ENCODE assay signal across 20 mouse cellular contexts in genomic region chr1:160985477-160985876, GRCm38 (mm10). TPM values are rescaled to one million over a fixed set of nuclear protein-coding genes. Genes with fewer than 3 reads are reported as not detected.
DNase-seq lines count a peak whose midpoint lies in the region; ATAC-seq and TF ChIP-seq lines count a peak whose summit lies in the region.
"Had no signal": no experiment of that assay in that cellular context is flagged by ENCODE, and none has a peak within 500 bp of the region (broad histone marks: within the 10 kb centered on the region; RNA-seq: fewer than 3 reads in every experiment).

No protein-coding gene starts in this region.

- ATAC-seq in liver, embryonic 12.5 days, result no peak
- ATAC-seq in liver, postnatal 0 days, result no peak
- ATAC-seq: forebrain, embryonic 13.5 days; forebrain, embryonic 15.5 days; forebrain, postnatal 0 days; Patski had no signal

- DNase-seq in liver, adult 2 months (ENCODE audit: extremely low read depth, low read depth, low spot score), result no peak
- no peak for DNase-seq in CH12.LX (ENCODE audit: extremely low read depth)
- no peak for DNase-seq in liver, postnatal 0 days
- no peak for DNase-seq in thymus, postnatal 36 days
- DNase-seq: adrenal gland, adult 8-10 months; adrenal gland, postnatal 14 days; adrenal gland, postnatal 36 days; cerebellum, adult 11-12 months; cerebellum, adult 2 months; cerebellum, adult 9-10 months; cerebellum, postnatal 10 days; cerebellum, postnatal 25 days; forebrain, postnatal 0 days had no signal

- H3K9ac ChIP-seq in liver, adult 2 months (ENCODE audit: low read depth, low read length), result no peak overlapping the region
- H3K9ac ChIP-seq in liver, embryonic 12.5 days, result no peak overlapping the region
- H3K9ac ChIP-seq in CH12.LX (ENCODE audit: insufficient read depth, low read depth), result peak overlapping the region; percentile 80
- no peak overlapping the region for H3K9ac ChIP-seq in liver, postnatal 0 days (replicated peaks)
- H3K9ac ChIP-seq: embryonic facial prominence, embryonic 12.5 days; forebrain, embryonic 13.5 days; forebrain, embryonic 15.5 days; forebrain, postnatal 0 days had no signal

- peak overlapping the region; percentile 92 for H3K27ac ChIP-seq in liver, adult 2 months (replicated peaks; ENCODE audit: insufficient read depth, low read depth, low read length)
- no peak overlapping the region for H3K27ac ChIP-seq in liver, embryonic 12.5 days
- peak overlapping the region; percentile 76 for H3K27ac ChIP-seq in CH12.LX (ENCODE audit: insufficient read depth, low read depth)
- peak overlapping the region; percentile 94; the same call in 1 of the 2 replicates for H3K27ac ChIP-seq in liver, postnatal 0 days (ENCODE audit: low read depth)
- H3K27ac ChIP-seq: embryonic facial prominence, embryonic 10.5 days; embryonic facial prominence, embryonic 12.5 days; forebrain, embryonic 13.5 days; forebrain, embryonic 15.5 days had no signal

- no peak for TF ChIP-seq EP300 in CH12.LX (IDR thresholded peaks at IDR 0.05; ENCODE audit: low read length)
- no peak for TF ChIP-seq EP300 in liver, postnatal 0 days (IDR thresholded peaks at IDR 0.05; ENCODE audit: low read depth)

- H3K36me3 ChIP-seq in liver, adult 2 months (ENCODE audit: control insufficient read depth, insufficient read depth, low read length), result peaks cover 7% of the 10 kb centered on the region
- no peaks in the 10 kb centered on the region for H3K36me3 ChIP-seq in liver, embryonic 12.5 days
- peaks cover 4 to 27% of the 10 kb centered on the region in 2 experiments for H3K36me3 ChIP-seq in CH12.LX (replicated peaks in 1 of 2; ENCODE audit: control insufficient read depth in 1 of 2, insufficient read depth in 1 of 2, low read length in 1 of 2)
- H3K36me3 ChIP-seq in liver, postnatal 0 days (replicated peaks; ENCODE audit: insufficient read depth, low read length), result no peaks in the 10 kb centered on the region
- H3K36me3 ChIP-seq: embryonic facial prominence, embryonic 10.5 days; embryonic facial prominence, embryonic 12.5 days; forebrain, embryonic 15.5 days had no signal

- H3K9me3 ChIP-seq in liver, embryonic 12.5 days (replicated peaks), result no peaks in the 10 kb centered on the region
- no peaks in the 10 kb centered on the region for H3K9me3 ChIP-seq in CH12.LX (replicated peaks; ENCODE audit: low read length)
- H3K9me3 ChIP-seq in liver, postnatal 0 days (ENCODE audit: low read length), result no peaks in the 10 kb centered on the region
- H3K9me3 ChIP-seq: embryonic facial prominence, embryonic 10.5 days; embryonic facial prominence, embryonic 12.5 days; forebrain, embryonic 13.5 days; forebrain, embryonic 15.5 days; G1E had no signal

- peaks cover 15% of the 10 kb centered on the region for H3K79me2 ChIP-seq in liver, adult 2 months (ENCODE audit: control insufficient read depth, insufficient read depth, low read length)
- H3K79me2 ChIP-seq in CH12.LX (replicated peaks; ENCODE audit: control insufficient read depth, extremely low read depth, insufficient read depth, poor library complexity, severe bottlenecking), result peaks cover 40% of the 10 kb centered on the region

- H3K4me2 ChIP-seq in liver, embryonic 12.5 days, result no peak overlapping the region
- H3K4me2 ChIP-seq in CH12.LX (ENCODE audit: insufficient read depth, low read depth, poor library complexity, severe bottlenecking), result peak overlapping the region; percentile 53
- H3K4me2 ChIP-seq in liver, postnatal 0 days (ENCODE audit: low read depth, low read length), result no peak overlapping the region
- H3K4me2 ChIP-seq: embryonic facial prominence, embryonic 12.5 days; forebrain, embryonic 13.5 days; forebrain, embryonic 15.5 days had no signal

- TF ChIP-seq RAD21 in CH12.LX (IDR thresholded peaks at IDR 0.05; ENCODE audit: low read depth, low read length), result no peak

- no peak overlapping the region for H3K4me3 ChIP-seq in liver, adult 2 months (ENCODE audit: insufficient read depth, low read depth, low read length)
- no peak overlapping the region for H3K4me3 ChIP-seq in liver, embryonic 12.5 days
- peak overlapping the region; percentile 60 to 71 (median 63) for H3K4me3 ChIP-seq in CH12.LX (replicated peaks in 1 of 3; ENCODE audit: low read depth in 2 of 3, low read length in 2 of 3, poor library complexity in 1 of 3)
- no peak overlapping the region for H3K4me3 ChIP-seq in liver, postnatal 0 days (ENCODE audit: low read depth, low read length)
- H3K4me3 ChIP-seq: embryonic facial prominence, embryonic 10.5 days; embryonic facial prominence, embryonic 12.5 days; forebrain, embryonic 13.5 days; forebrain, embryonic 15.5 days had no signal

- TF ChIP-seq CTCF in liver, adult 2 months (IDR thresholded peaks at IDR 0.05; ENCODE audit: low read depth, low read length), result no peak
- no peak for TF ChIP-seq CTCF in CH12.LX (conservative IDR thresholded peaks at IDR 0.05 in 1 of 2, IDR thresholded peaks at IDR 0.05 in 1 of 2; ENCODE audit: low read depth in 2 of 2, low read length in 2 of 2)
- TF ChIP-seq CTCF in liver, postnatal 0 days (IDR thresholded peaks at IDR 0.05; ENCODE audit: low read depth), result no peak

- WGBS in liver, adult 2 months, result 29% methylated on average over 6 of the region's 6 CpGs
- WGBS in liver, embryonic 12.5 days (ENCODE audit: insufficient replicate concordance), result 71% methylated on average over 6 of the region's 6 CpGs
- 83% methylated on average over 6 of the region's 6 CpGs for WGBS in liver, postnatal 0 days (ENCODE audit: insufficient replicate concordance)

- H3K27me3 ChIP-seq in liver, adult 2 months (ENCODE audit: control insufficient read depth, insufficient read depth, low read length), result no peaks in the 10 kb centered on the region
- no peaks in the 10 kb centered on the region for H3K27me3 ChIP-seq in liver, embryonic 12.5 days (replicated peaks)
- H3K27me3 ChIP-seq in CH12.LX (replicated peaks), result no peaks in the 10 kb centered on the region
- no peaks in the 10 kb centered on the region for H3K27me3 ChIP-seq in liver, postnatal 0 days (ENCODE audit: insufficient read depth, low read length)
- H3K27me3 ChIP-seq: embryonic facial prominence, embryonic 12.5 days; forebrain, embryonic 13.5 days; forebrain, embryonic 15.5 days; Patski had no signal

- peaks cover 37% of the 10 kb centered on the region for H3K4me1 ChIP-seq in liver, adult 2 months (ENCODE audit: control insufficient read depth, insufficient read depth, low read length)
- 0 out of 2 replicates have a peak, but pooled peaks cover 7% of the 10 kb centered on the region for H3K4me1 ChIP-seq in liver, embryonic 12.5 days
- peaks cover 23 to 65% of the 10 kb centered on the region in 2 experiments for H3K4me1 ChIP-seq in CH12.LX (ENCODE audit: control insufficient read depth in 1 of 2, insufficient read depth in 2 of 2)
- peaks cover 9% of the 10 kb centered on the region; the same call in 1 of the 2 replicates for H3K4me1 ChIP-seq in liver, postnatal 0 days (ENCODE audit: insufficient read depth)
- H3K4me1 ChIP-seq: embryonic facial prominence, embryonic 12.5 days; forebrain, embryonic 13.5 days; forebrain, embryonic 15.5 days had no signal

- dilution Hi-C loops in CH12.LX (cut with MboI; ENCODE audit: extremely low pct_ligation_motif_present, extremely low pct_unique_long_range_greater_than_20kb, low sequenced_read_pairs), result no loop called here

- in situ Hi-C loops in CH12.LX (cut with MboI; ENCODE audit: low pct_ligation_motif_present, low pct_unique_long_range_greater_than_20kb, low sequenced_read_pairs), result no loop called here

- no peak for TF ChIP-seq POLR2A in liver, adult 2 months (IDR thresholded peaks at IDR 0.05; ENCODE audit: extremely low read depth, insufficient read depth, low read length)
- no peak for TF ChIP-seq POLR2A in CH12.LX (IDR thresholded peaks at IDR 0.05; ENCODE audit: low read depth, low read length)

TF ChIP-seq in CH12.LX, 34 proteins besides CTCF, POLR2A, EP300 and RAD21:
- TF ChIP-seq CHD2 (IDR thresholded peaks at IDR 0.05; ENCODE audit: low read length) (no peak), JUN (IDR thresholded peaks at IDR 0.05; ENCODE audit: insufficient read depth, low read depth, low read length) (no peak), MXI1 (IDR thresholded peaks at IDR 0.05; ENCODE audit: low read depth, low read length) (peak; percentile 81; the same call in 1 of the 2 replicates), MAX (IDR thresholded peaks at IDR 0.05; ENCODE audit: low read length) (peak; percentile 64), MEF2A (IDR thresholded peaks at IDR 0.05; ENCODE audit: borderline replicate concordance, low read depth, low read length) (no peak), HCFC1 (IDR thresholded peaks at IDR 0.05; ENCODE audit: low read depth, low read length) (no peak), MYC (IDR thresholded peaks at IDR 0.05; ENCODE audit: low read depth, low read length) (peak; percentile 70), USF2 (conservative IDR thresholded peaks at IDR 0.05; ENCODE audit: low read depth, low read length) (no peak), GABPA (IDR thresholded peaks at IDR 0.05; ENCODE audit: insufficient replicate concordance, low read depth, low read length) (no peak), JUND (conservative IDR thresholded peaks at IDR 0.05; ENCODE audit: low read depth, low read length) (no peak), MAZ (IDR thresholded peaks at IDR 0.05; ENCODE audit: low read depth, low read length) (no peak), SIN3A (IDR thresholded peaks at IDR 0.05; ENCODE audit: low read length) (peak; percentile 72)

RNA-seq across cellular contexts. Expression of gene Serpinc1, which starts 7.1 kb away (rescaled TPM):
- total RNA-seq in liver, adult 2 months (2014; rRNA removed), result 3,274 and 4,209 TPM in 2 replicates
- 4,695 and 5,808 TPM in 2 replicates for polyA plus RNA-seq in liver, adult 2 months (2012; rRNA removed)
- 226 and 233 TPM in 2 replicates for polyA plus RNA-seq in liver, embryonic 12.5 days (2016; fragmentation: Nextera tagmentation; extraction: Ambion mirVana)
- total RNA-seq in CH12.LX (2012; rRNA removed) (154 and 204 TPM in 2 replicates), CH12.LX (2014; rRNA removed) (193 and 202 TPM in 2 replicates)
- polyA plus RNA-seq in CH12.LX (2012; ENCODE audit: insufficient read length, low read depth), result 143 and 149 TPM in 2 replicates
- polyA plus RNA-seq in liver, postnatal 0 days (2015; fragmentation: Nextera tagmentation; extraction: Ambion mirVana), result 3,100 and 3,165 TPM in 2 replicates

RNA-seq across cellular contexts. Expression of gene Zbtb37, which starts 49.2 kb away (rescaled TPM):
- total RNA-seq in liver, adult 2 months (2014; rRNA removed), result 4.3 and 4.4 TPM in 2 replicates
- 0.33 and 0.97 TPM in 2 replicates for polyA plus RNA-seq in liver, adult 2 months (2012; rRNA removed)
- 2.5 and 3.1 TPM in 2 replicates for polyA plus RNA-seq in liver, embryonic 12.5 days (2016; fragmentation: Nextera tagmentation; extraction: Ambion mirVana)
- total RNA-seq in CH12.LX (2012; rRNA removed), result 4.7 and 5.2 TPM in 2 replicates
- total RNA-seq in CH12.LX (2014; rRNA removed), result 3.1 and 4.5 TPM in 2 replicates
- 3.6 and 4.8 TPM in 2 replicates for polyA plus RNA-seq in CH12.LX (2012; ENCODE audit: insufficient read length, low read depth)
- 2.0 and 2.3 TPM in 2 replicates for polyA plus RNA-seq in liver, postnatal 0 days (2015; fragmentation: Nextera tagmentation; extraction: Ambion mirVana)

Comparison
In these comparisons a context has a peak if more than half of its experiments do, and no peak if none do; other contexts are left out.
1. RNA of gene Serpinc1, which starts 7.1 kb away (polyA plus RNA-seq): 4,695 to 5,808 TPM in liver, adult 2 months and 3,100 to 3,165 TPM in liver, postnatal 0 days; 226 to 233 TPM in liver, embryonic 12.5 days and 143 to 149 TPM in CH12.LX; every median in the first group is over 10 times any median in the second.
2. H3K4me3 ChIP-seq: peak in CH12.LX (3 of 3); none in liver, adult 2 months (single experiment), liver, embryonic 12.5 days (single experiment) and liver, postnatal 0 days (single experiment).